Mouse (Mus musculus): Measurements from ENCODE around the gene Snhg11.

The Snhg11 gene

GRCm38 (mm10) chr2:158375443-158376122, at the start of gene Snhg11:
Gene Snhg11 (plus strand): TSS chr2:158375638.
- no peak for DNase-seq (ENCODE audit: low spot score)

DNA sequence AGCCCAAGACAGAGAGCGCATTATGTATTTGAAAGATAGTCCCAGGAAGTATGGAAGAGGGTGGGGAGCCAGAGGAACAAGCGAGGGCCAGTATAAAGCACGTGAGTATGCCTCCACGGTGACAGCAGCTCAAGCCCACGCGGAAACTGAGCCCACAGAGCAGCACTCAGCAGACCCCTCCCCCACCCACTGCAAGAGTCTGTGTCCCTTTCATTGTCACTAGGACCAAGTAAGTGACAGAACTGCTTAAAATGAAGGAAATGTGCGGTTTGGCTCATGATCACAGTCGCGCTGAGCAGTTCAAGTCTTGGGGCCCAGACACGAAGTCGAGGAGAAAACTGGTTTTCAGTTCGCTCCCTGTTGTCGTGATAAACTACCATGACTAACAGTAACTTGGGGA, 41.1 kb upstream of the Snhg11 start:
- no peak for DNase-seq (ENCODE audit: low spot score)

DNA sequence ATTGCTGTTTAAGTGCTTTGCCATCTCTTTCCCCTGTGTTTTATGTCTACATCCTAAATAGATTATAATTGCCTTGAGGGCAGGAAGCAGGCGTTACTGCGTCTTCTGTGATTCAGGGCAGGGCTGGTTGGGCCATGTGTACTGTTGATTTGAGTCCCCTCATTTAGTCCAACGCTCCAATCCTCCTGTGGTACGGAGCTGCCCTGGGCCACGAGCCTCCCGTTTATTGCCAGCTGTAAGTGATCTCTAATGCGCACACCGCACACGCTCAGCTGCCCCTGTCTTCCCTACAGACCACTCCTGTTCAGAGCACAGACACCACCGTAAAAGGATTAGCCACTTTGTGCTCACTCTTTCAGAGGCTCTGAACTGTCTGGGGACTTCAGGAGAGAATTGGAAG, 37.7 kb upstream of the Snhg11 start:
- no peak for DNase-seq (ENCODE audit: low spot score)

- peak; percentile 29 for DNase-seq (ENCODE audit: low spot score)
Observed at GRCm38 (mm10) chr2:158339948-158340564, 35.4 kb upstream of the Snhg11 start.

DNA sequence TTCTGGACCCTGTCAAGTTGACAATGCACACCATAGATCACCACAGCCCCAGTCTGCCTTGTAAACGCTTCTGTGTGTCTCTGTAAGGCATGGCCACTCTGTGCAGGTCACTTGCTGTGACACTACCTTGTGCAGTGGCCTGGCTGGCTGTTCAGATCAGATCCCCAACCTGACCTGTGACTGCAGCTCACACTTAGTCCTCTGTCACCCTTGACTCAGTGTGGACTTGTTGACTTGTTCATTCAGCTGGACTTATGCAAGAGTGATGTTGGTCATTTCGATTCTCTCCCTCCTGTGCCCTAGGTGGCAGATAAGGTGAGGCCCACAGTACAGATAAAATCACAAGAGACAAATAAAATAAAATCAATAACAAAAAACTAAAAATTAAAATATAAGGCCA, 34.1 kb upstream of the Snhg11 start:
- DNase-seq (ENCODE audit: low spot score) = no peak

DNA sequence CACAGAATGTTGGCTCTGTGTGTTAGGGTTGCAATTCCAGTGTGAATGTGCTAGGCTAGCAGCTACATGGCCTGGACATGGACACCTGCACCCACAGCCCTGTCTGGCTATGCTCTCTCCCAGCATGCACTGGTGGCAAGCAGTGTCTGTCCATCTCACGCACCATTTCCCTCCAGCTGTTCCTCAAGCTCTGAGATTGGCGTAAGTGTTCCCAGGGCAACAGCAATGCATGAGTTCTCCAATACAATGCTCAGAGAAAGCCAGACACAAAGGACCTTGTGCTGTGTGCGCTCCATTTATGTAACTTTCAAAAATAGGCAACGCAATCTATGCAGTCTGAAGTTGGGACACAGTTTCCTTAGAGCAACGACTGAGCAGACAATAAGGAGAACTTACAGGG, 31.9 kb upstream of the Snhg11 start:
- DNase-seq (ENCODE audit: low spot score) = no peak

DNA sequence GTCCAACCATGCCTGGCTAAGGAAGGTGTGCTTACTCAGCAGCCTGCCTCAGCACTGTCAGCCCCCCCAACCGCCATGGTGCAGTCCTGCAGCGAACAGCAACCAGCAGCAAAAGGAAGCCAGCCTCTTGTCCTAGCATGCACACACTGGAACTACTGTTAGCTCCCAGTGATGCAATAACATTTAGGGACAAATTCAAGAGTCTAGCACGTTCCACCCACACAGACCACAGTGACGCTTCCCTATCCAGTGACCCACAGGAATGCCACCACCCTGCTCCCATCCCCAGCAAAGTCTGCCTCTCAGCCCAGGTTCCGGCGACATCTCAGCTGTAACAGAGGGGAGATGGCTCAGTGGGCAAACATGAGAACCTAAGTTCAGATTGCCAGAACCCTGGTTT, 29.0 kb upstream of the Snhg11 start:
- no peak for DNase-seq (ENCODE audit: low spot score)

DNA sequence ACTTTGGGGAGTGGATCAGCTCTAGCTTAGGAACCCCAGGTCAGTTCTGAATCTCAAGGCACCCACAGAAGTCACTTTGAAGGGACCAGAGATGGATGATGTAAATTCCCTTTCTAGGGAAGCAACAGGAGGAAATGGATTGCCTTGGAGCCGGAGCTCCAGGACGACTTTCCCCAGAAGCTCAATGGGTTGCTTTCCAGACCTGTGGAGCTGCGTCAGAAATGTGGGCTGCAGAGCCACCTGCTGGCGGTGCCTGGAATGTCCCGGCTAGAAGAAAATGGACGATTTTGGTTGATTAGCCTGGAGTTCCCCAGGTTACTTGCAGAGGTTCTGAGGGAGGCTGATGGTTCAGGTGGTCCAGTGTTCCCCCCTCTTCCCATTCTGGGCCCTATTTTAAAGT, 27.6 kb upstream of the Snhg11 start:
- peak; percentile 37 for DNase-seq (ENCODE audit: low spot score)

DNA sequence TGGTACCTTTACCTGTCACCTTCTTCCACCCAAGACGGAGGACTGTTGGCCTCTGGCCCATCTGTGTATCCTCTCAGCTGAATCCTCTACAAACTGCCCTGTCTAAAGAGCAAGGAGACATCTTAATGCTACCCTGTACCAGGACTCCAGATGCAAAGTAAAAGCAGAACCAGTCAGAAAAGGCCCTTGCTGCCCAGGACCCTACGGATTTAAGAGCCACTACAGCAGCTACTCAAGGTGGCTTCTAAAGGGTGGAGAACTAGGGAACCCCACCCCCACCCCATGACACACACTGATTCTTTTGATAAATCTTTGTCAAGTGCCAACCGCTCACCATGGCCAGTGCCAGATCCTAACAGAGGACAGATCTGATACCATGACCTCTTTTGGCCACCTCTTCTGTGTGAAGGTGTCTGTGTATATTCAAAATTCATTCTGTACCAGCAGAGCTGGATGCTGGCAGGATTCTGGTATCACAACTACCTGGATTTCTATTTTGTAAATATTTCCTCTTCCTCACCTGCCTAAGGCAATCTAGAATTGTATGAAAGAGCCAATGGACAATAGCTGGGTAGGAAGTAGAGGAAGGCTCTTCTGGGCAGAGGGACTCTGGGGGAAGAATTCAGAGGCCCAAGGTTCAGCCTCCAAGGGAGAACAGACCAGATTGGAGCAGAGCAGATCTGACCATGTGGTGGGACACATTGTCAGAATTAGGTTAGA, 22.5 kb upstream of the Snhg11 start:
- DNase-seq (ENCODE audit: low spot score) = no peak

- no peak for DNase-seq (ENCODE audit: low spot score)
Observed at GRCm38 (mm10) chr2:158354348-158355114, 20.9 kb upstream of the Snhg11 start.

DNA sequence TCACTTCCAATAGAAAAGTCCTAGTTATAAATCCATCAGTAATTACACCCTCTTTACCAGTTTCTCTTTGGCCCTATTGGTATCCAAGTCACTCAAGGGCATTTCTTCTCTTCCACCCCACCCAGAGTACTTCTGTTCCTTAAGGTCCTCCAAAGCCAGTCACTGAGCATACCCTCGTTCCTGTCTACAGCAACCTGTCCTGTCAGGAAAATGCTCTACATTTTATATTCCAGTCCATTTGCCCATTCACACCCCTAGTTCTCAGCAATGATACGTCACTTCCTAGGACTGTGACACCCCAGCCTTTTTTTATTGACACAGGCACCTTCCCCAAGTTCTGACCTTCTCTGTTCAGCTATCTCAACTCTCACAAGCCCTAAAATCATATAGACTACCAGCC, 20.2 kb upstream of the Snhg11 start:
- no peak for DNase-seq (ENCODE audit: low spot score)

DNA sequence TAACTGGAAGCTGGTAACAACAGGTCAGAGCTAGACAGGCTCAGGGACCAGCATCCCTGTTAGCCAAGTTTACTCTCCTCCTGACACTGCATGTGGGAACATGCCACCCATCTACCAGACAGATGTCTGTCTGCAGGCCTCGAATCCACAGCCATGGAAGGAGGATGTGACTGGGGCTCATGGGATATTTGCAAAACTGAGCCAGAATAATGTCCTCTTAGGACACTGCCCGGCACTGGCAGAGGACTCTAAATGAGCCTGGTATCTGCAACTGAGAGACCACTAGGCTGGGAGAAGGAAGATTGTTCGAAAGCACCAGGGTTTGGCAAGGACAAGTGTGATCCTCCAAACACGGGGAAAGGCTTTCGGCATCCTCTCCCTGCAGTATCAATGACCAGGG, 19.3 kb upstream of the Snhg11 start:
- no peak for DNase-seq (ENCODE audit: low spot score)

- no peak for DNase-seq (ENCODE audit: low spot score)
Observed at GRCm38 (mm10) chr2:158359757-158360620, 15.4 kb upstream of the Snhg11 start.

- peak; percentile 74 for DNase-seq (ENCODE audit: low spot score)
Observed at GRCm38 (mm10) chr2:158360873-158361677, 14.4 kb upstream of the Snhg11 start.

GRCm38 (mm10) chr2:158361678-158362320, 13.6 kb upstream of the Snhg11 start:
- DNase-seq (ENCODE audit: low spot score) = no peak

DNA sequence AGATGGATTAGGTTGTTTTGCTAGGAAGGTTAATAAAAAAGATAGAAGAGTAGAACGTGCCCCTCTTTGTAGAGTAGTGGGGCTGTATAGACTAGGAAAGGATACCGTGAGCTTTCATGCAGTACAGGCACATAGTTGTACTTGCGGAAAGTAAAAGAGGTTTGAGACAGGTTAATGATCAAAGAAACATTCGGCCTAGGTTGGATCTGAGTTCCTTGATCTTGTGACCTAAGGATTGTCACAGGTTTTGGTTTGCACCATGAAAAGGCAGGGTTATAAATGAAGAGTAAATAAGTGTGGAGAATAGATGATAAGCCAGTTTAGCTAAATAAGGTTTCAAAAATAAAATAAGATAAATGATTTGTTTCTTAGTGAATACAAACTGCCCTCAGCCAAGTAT, 11.3 kb upstream of the Snhg11 start:
- DNase-seq (ENCODE audit: low spot score) = no peak

- no peak for DNase-seq (ENCODE audit: low spot score)
Observed at GRCm38 (mm10) chr2:158365099-158365850, 10.2 kb upstream of the Snhg11 start.

- DNase-seq (ENCODE audit: low spot score) = no peak
Observed at GRCm38 (mm10) chr2:158367654-158368053, 7.8 kb upstream of the Snhg11 start.

DNA sequence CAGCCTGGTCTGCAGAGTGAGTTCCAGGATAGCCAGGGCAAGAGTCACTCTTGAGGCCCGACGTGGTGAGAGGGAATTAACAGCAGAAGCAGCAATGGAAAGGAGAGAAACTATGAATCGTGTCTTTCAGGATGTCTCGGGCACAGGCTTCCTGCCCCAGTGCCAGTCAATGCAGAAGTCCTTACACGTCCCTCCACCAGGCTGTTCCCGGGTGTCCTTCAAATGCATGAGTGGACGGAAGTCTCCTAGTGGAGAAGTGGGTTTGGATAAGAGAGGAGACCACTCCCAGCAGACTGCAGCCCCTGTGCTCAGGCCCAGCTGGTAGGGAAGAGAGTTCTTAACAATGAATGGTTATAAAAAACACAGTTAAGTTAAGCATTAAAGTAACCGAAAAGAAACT, 7.1 kb upstream of the Snhg11 start:
- no peak for DNase-seq (ENCODE audit: low spot score)

Data from spleen, adult 12 weeks (tissue).